Mouse (Mus musculus) hematopoietic multipotent progenitor cell, adult 10-12 weeks (in vitro differentiated cells): ENCODE measurements around the gene Pck2. TPM values are rescaled to one million over a fixed set of nuclear protein-coding genes. Genes with fewer than 3 reads are reported as not detected.

Experiments
- polyA plus RNA-seq: library from polyadenylated mRNA; stranded (reverse); fragments of >175 nt; gene quantifications from 2 replicates; pipeline ENCODE4 v1.2.3, GENCODE M21; 2012; ENCODE audit warnings: low replicate concordance

Pck2 gene
- 40.5 and 60.9 TPM in 2 replicates for polyA plus RNA-seq

GRCm38 (mm10) chr14:55540067-55540786 lies at the start of gene Pck2:
Gene Pck2 (plus strand): TSS chr14:55540266.

GRCm38 (mm10) chr14:55490361-55491201 lies 49.5 kb upstream of the Pck2 start, which contains the start of gene Carmil3:
Gene Carmil3 (plus strand): TSS chr14:55490651.

GRCm38 (mm10) chr14:55510125-55510731 lies 29.8 kb upstream of the Pck2 start, which contains the start of gene Cpne6:
Gene Cpne6 (plus strand): TSS chr14:55510445.

GRCm38 (mm10) chr14:55524785-55525184 lies 15.3 kb upstream of the Pck2 start, which contains the start of gene Nrl:
Gene Nrl (minus strand): TSS chr14:55524981.

GRCm38 (mm10) chr14:55559799-55560201 lies 19.7 kb downstream of the Pck2 start, which contains the start of gene Dcaf11:
Gene Dcaf11 (plus strand): TSS chr14:55560006.

GRCm38 (mm10) chr14:55560202-55561073 lies 20.4 kb downstream of the Pck2 start, which contains the start of gene A730061H03Rik:
Gene A730061H03Rik (minus strand): TSS chr14:55560406.

GRCm38 (mm10) chr14:55575302-55575701 lies 35.2 kb downstream of the Pck2 start, which contains the start of gene Fitm1:
Gene Fitm1 (plus strand): TSS chr14:55575617.

GRCm38 (mm10) chr14:55577871-55578667 lies 38.0 kb downstream of the Pck2 start, which contains the start of gene Psme1:
Gene Psme1 (plus strand): TSS chr14:55578123.

GRCm38 (mm10) chr14:55584702-55585565 lies 44.9 kb downstream of the Pck2 start, which contains the start of gene Emc9:
Gene Emc9 (minus strand): TSS chr14:55585302.

GRCm38 (mm10) chr14:55590748-55591330 lies 50.8 kb downstream of the Pck2 start, which contains the start of gene Psme2:
Gene Psme2 (minus strand): TSS chr14:55591113.

GRCm38 (mm10) chr14:55591331-55591891 lies 51.3 kb downstream of the Pck2 start, which contains the start of gene Rnf31:
Gene Rnf31 (plus strand): TSS chr14:55591708.

Other genes with a start within 250 kb of the Pck2 start
- gene Dhrs4, start 61.5 kb upstream of the Pck2 start, polyA plus RNA-seq = 25.8 and 52.4 TPM in 2 replicates
- 3.4 and 6.3 TPM in 2 replicates for gene Carmil3, start 49.6 kb upstream of the Pck2 start, polyA plus RNA-seq
- gene Cpne6, start 29.8 kb upstream of the Pck2 start, polyA plus RNA-seq = not detected in 2 replicates
- not detected in 2 replicates for gene Nrl, start 15.3 kb upstream of the Pck2 start, polyA plus RNA-seq
- 66.7 and 69.0 TPM in 2 replicates for gene Dcaf11, start 19.7 kb downstream of the Pck2 start, polyA plus RNA-seq
- 2.0 TPM in 1 of 2 replicates, not detected in the other for gene A730061H03Rik, start 20.1 kb downstream of the Pck2 start, polyA plus RNA-seq
- gene Fitm1, start 35.4 kb downstream of the Pck2 start, polyA plus RNA-seq = 0.33 TPM in 1 of 2 replicates, not detected in the other
- 226 and 353 TPM in 2 replicates for gene Psme1, start 37.9 kb downstream of the Pck2 start, polyA plus RNA-seq
- gene Emc9, start 45.0 kb downstream of the Pck2 start, polyA plus RNA-seq = 10.0 and 14.4 TPM in 2 replicates
- gene Psme2, start 50.8 kb downstream of the Pck2 start, polyA plus RNA-seq = 65.8 and 135 TPM in 2 replicates
- 46.9 and 59.8 TPM in 2 replicates for gene Rnf31, start 51.4 kb downstream of the Pck2 start, polyA plus RNA-seq
- 35.4 and 179 TPM in 2 replicates for gene Irf9, start 63.3 kb downstream of the Pck2 start, polyA plus RNA-seq
- gene Rec8, start 77.8 kb downstream of the Pck2 start, polyA plus RNA-seq = 0.49 and 0.84 TPM in 2 replicates
- gene Ipo4, start 95.7 kb downstream of the Pck2 start, polyA plus RNA-seq = 14.0 and 57.8 TPM in 2 replicates
- 3.7 TPM in 1 of 2 replicates, not detected in the other for gene Gm49378, start 97.6 kb downstream of the Pck2 start, polyA plus RNA-seq
- 14.0 and 32.8 TPM in 2 replicates for gene Tm9sf1, start 103.5 kb downstream of the Pck2 start, polyA plus RNA-seq
- 0.45 and 0.48 TPM in 2 replicates for gene Tssk4, start 109.9 kb downstream of the Pck2 start, polyA plus RNA-seq
- 18.5 and 23.8 TPM in 2 replicates for gene Mdp1, start 120.2 kb downstream of the Pck2 start, polyA plus RNA-seq
- 5.9 and 22.3 TPM in 2 replicates for gene Gmpr2, start 131.7 kb downstream of the Pck2 start, polyA plus RNA-seq
- gene Nedd8, start 131.9 kb downstream of the Pck2 start, polyA plus RNA-seq = 36.9 and 68.6 TPM in 2 replicates
- gene Tinf2, start 141.6 kb downstream of the Pck2 start, polyA plus RNA-seq = 48.2 and 59.6 TPM in 2 replicates
- gene Tgm1, start 173.7 kb downstream of the Pck2 start, polyA plus RNA-seq = 13.8 and 16.6 TPM in 2 replicates
- 27.4 and 45.7 TPM in 2 replicates for gene Rabggta, start 182.0 kb downstream of the Pck2 start, polyA plus RNA-seq
- gene Dhrs1, start 205.4 kb downstream of the Pck2 start, polyA plus RNA-seq = 8.3 and 9.9 TPM in 2 replicates
- gene Nop9, start 205.4 kb downstream of the Pck2 start, polyA plus RNA-seq = 16.1 and 20.1 TPM in 2 replicates
- gene Cideb, start 218.2 kb downstream of the Pck2 start, polyA plus RNA-seq = 0.11 and 0.15 TPM in 2 replicates
- gene Ltb4r2, start 221.2 kb downstream of the Pck2 start, polyA plus RNA-seq = 0.13 and 0.56 TPM in 2 replicates
- 4.6 and 38.8 TPM in 2 replicates for gene Ltb4r1, start 225.7 kb downstream of the Pck2 start, polyA plus RNA-seq
- gene Adcy4, start 243.8 kb downstream of the Pck2 start, polyA plus RNA-seq = 0.45 and 1.2 TPM in 2 replicates
- gene Ripk3, start 248.6 kb downstream of the Pck2 start, polyA plus RNA-seq = 43.4 and 85.4 TPM in 2 replicates